Mouse (Mus musculus) heart, adult 18-20 months (tissue): ENCODE measurements around the gene Hist2h4. TPM values are rescaled to one million over a fixed set of nuclear protein-coding genes. Genes with fewer than 3 reads are reported as not detected.
"Not testable (repeated sequence)": the region's sequence is repeated elsewhere in the genome, so short reads cannot be mapped to it uniquely, and the experiment has no call there.

ENCODE experiments used
- DNase-seq, 2 experiments: peaks; one replicate each; pipeline ENCODE4 v3.0.0; 2021 to 2022; ENCODE audit warnings: mixed read lengths in 1 of 2
- total RNA-seq, 2 experiments: library from RNA; stranded (reverse); gene quantifications; 2 replicates each; pipeline ENCODE4 v1.2.3; 2021

Hist2h4 gene
- total RNA-seq, 2 experiments from 2014 or later, result 12.0 to 13.7 TPM

DNA sequence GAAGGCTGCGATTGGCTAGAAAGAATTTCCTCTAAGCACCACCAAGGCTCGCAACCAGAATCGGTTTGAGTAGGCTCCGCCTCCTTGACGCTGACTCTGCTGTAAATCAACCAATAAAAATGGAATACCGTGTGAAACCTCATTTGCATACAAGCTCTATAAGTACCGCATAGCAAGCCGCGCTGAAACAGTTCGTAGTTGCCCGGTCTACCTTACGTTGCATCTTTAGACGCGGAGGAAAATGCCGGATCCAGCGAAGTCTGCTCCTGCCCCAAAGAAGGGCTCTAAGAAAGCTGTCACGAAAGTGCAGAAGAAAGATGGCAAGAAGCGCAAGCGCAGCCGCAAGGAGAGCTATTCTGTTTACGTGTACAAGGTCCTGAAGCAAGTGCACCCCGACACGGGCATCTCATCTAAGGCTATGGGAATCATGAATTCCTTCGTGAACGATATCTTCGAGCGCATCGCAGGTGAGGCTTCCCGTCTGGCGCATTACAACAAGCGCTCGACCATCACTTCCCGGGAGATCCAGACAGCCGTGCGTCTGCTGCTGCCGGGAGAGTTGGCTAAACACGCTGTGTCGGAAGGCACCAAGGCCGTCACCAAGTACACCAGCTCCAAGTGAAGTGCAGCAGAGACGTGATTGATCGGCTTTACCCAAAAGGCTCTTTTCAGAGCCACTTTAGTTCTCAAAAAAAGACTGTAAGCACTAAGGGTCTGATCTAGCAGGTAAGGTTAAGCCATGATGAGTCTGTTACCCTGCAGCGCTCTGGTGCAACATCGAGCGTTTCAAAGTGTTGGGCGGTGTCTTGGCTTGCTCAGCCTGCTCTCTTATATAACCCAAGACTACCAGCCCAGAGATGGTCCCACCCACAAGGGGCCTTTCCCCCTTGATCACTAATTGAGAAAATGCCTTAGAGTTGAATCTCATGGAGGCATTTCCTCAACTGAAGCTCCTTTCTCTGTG is 6.7 kb upstream of the Hist2h4 start, which contains the start of gene Hist2h2bb:
Gene Hist2h2bb (plus strand): TSS at position 242 of the 964 bp plus-strand sequence.
- peak; percentile 94 to 97 for DNase-seq

DNA sequence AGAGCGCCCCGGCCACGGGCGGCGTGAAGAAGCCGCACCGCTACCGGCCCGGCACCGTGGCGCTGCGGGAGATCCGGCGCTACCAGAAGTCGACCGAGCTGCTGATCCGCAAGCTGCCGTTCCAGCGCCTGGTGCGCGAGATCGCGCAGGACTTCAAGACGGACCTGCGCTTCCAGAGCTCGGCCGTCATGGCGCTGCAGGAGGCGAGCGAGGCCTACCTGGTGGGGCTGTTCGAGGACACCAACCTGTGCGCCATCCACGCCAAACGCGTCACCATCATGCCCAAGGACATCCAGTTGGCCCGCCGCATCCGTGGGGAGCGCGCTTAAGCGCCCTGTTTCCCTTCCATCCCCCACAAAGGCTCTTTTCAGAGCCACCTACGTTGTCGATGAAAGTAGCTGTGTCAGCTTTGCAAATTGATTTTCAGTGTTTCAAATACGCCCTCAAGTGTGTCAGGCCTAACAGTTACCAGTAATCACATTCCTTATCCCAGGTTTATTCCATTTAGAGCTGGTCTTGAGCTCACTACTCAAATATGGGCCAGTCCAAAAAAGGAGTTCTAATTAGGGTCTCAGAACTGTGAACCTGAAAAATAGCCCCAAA is 5.8 kb upstream of the Hist2h4 start:
- DNase-seq, result not testable (repeated sequence)

DNA sequence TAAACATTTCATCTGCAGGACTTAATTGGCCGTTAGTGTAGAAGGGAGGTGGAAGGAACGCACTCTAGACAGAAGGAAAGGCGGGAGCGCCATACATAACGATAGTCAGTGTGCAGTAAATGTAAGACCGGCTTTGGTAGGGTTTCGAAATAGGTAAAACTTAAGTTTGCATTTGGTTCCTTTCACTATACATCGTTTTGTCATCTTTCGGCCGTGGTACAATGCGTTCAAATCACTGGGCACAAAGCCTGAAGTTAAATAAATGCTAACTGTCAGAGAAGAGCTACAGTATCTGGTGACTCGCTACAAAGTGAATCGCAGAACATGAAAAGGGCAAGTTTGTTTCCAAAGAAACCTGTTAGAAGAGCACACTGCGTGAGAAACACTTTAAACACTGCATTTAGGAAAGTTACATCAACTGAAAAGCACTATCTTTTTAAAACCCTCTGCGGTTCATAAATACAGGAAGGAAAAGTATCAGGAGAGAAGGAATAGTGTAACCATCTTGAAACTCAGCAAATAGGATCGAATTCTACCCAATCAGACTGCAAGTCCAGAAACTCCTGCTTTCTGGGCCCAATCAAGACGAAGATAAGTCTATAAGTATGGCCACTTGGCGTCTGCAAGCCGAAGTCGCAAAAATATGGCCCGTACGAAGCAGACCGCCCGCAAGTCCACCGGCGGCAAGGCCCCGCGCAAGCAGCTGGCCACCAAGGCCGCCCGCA is 5.1 kb upstream of the Hist2h4 start, which contains the start of gene Hist2h3b:
Gene Hist2h3b (plus strand): TSS at position 604 of the 725 bp plus-strand sequence.
- DNase-seq, result peak; percentile 85 to 89

DNA sequence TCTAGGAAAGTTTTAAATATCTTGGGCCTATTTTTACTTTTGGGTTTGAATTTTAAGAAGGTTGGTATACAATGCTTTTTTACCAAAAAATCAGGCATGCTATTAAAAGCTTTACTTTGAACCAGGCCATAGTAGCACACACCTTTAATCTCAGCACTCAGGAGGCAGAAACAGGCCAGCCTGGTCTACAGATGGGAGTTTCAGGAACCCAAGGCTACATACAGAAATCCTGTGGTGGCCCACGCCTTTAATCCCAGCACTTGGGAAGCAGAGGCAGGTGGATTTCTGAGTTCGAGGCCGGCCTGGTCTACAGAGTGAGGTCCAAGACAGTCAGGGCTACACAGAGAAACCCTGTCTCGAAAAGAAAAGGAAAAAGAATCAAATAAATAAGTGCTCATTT is 4.4 kb upstream of the Hist2h4 start:
- no peak for DNase-seq

DNA sequence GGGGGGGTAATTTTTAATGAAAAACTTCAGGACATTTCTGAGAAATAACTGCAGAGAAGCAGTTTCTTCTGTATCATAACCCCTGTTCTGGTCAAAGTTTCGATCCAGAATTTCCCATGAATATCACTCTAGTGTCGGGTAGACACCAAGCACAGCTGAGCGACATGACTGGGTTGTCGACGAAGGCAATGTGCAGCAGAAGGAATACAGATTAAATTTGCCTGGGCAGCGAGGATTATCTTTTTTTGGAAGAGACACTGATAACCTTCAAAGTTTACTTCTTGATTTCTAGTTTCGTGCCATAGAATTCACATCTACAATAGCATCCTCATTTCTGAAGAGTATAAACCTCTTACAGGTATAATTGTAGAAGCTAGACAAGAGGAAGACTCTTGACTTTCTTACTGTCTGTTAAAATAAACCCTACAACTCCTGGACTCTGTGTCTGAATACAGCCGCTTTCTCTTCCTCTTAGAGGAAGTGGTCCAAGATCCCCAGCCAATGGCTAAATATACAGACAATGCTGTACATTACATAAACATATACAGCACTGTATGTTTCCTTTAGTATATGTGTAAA is 3.1 kb upstream of the Hist2h4 start:
- DNase-seq, result no peak

DNA sequence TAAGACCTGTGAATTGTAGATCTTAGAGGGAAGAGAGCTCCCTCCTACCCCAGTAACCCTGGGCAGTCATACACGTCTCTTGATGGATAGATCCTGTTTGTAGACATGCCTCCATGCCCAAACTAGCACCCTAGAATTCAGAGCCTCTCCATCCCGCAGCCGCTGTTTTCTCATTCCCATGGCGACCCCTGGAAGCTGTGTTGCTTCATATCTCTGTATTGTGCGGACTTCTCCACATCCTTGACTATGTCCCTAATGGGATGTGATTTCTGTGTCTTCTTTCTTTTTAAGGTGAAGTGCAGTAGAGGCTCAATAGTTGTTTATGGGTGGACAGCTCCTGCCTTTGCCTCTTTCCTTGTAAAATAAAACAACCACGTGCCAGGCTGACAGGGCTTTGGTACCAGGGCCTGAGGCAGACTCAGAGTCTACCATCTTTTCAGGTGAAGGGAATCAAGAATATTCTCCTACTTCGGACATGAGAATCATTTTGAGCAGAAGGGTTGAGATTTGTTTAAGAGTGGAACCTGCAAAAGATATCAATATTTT is 1.4 kb upstream of the Hist2h4 start:
- peak in 1 of 2 experiments; percentile 38 for DNase-seq

DNA sequence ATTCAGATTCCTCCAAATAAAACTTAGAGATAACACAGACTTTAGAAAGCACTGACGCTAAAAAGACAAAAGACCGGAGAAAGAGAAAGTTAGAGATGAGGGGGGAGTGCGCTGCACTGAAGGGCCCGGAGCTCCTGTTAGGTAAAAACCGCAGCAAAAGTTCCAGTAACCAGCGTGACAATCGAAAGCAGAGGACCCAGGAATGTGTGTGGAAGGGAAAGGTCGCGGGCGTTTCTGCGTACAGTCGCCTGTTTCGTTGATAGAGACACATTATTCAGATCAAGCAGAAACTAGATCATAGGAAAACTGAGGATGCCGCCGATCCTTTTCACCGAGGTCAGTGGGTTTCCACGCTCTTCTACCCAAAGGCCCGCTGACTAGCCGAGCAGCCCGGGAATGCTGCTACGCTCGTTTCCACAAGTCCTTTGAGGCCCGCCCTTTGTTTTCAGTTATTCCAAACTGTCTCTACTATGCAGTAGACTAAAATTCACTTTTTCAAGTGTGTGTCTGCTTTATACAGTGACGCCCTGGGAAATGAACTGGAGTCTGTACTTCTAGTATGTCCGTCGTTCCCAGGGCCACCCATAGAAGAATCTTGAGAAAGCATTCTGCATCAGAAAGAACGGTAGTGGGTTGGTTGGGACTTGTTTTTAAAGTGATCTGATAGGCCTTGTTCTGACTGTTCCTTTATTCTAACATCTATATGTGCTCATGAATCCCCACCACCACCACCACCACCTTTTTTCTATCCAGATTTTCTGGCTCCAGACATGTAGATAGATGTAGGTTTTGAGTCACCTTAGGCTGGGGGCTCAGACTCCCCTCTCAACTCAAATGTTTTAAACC is 670 bp upstream of the Hist2h4 start:
- peak in 1 of 2 experiments; percentile 82 for DNase-seq

DNA sequence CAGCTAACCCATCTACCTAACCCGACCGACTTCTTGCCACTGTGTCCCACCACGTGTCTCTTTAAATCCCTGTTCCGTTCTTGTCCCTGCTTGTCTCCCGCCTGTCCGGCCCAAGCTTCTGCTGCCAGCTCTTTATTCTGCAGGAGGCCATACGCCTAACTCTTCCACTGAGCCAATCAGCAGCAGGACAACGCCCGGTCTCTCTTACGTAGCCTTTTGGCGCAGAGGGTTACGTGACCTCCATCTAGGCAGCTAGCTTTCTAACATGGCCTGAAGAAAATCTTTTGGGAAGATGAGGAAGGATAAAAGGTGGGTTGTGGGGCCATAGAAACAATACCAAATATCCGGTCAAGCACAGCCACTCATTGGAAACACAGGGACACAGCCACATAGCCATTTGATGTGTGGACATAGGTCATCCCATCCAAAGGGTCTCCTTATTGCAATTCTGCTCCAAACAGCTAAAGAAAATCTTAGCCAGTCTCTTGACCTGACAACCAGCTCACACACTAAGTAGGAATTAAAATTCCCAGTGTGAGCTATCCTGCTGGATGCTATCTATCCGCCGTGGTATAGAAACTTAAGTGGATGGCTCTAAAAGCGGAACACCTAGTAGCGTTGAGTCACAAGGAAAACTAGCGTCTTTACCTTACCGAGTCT is 765 bp downstream of the Hist2h4 start:
- DNase-seq, result peak; percentile 92 to 95

DNA sequence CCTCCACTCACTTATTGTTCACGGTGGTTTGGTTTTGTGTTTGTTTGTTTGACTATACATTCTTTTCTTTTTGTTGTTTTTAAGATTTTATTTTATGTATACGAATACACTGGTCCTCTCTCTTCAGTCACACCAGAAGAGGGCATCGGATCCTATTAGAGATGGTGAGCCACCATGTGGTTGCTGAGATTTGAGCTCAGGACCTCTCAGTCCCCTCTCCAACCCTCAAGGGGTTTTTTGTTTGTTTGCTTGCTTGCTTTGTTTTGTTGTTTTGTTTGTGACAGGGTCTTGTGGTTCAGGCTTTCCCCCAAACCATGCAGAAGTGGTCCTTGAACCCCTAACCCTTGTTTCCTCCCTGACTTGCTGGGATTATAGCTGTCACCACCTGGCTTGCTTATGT is 1.5 kb downstream of the Hist2h4 start:
- DNase-seq, result no peak

DNA sequence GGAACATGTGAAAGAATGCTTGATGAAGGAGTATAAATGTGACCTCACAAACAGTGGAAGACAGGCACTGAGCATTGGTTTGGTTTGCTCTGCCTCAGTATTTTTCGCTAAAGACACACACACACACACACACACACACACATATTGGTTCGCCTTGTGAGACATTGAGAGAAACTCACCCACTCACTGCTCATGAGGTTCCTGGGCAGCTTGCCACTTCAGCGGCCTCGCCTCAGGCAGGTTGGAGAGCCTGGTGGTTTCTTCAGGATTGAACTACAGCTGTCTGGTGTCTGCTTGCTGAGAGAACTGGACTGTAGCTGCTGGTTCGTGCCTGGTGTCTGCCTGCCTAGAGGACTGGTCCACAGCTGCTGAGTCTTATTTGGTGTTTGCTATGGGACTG is 2.9 kb downstream of the Hist2h4 start:
- DNase-seq, result no peak

DNA sequence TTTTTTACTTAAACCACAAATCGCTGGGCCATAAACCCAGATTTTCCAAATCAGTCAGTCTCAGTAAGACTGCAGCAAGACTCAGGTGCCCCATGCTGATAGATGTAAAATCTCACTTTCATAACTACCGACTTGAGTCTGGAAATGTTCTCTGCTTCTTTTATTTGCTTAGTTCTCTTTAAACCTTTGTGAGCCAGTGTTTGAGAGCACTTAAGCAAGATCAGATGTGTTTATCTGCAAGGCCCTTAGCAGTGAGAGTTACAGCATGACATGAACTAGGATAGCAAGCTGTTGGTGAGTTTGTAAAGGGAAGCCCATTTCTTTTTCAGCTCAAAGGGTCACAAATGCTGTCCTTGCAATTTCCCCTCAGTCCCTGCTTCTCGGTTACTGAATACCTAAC is 5.9 kb downstream of the Hist2h4 start:
- no peak for DNase-seq

DNA sequence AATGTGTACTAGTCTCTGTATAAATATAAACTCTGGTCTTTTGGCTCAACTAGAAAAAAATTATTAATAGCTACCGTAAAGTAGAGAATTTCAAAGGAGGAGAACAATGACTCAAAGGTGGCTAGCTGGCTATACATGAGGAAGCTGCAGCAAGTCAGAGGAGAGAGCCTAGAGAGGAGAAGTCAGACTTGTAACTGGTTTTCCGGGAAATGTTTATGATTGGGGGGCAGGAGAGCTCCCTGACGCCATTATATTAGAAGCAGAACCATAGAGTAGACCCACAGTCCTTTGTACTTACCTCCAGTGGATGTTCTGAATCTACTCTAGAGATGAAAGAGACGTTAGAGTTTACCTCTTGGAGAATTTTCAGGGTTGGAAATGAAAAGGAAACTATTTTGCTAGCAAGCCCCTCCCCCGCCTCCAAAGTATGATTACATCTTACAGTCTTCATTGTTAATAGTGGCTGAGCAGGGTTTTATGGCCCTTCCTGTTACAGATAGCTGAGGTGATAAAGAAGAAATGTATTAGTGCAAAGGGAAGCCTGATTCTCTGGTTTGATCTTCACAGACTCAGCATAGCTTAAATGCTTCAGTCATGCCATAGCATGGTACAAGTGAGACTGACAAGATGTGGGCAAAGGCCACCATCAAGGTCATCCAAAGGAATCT is 7.1 kb downstream of the Hist2h4 start:
- DNase-seq, result no peak

DNA sequence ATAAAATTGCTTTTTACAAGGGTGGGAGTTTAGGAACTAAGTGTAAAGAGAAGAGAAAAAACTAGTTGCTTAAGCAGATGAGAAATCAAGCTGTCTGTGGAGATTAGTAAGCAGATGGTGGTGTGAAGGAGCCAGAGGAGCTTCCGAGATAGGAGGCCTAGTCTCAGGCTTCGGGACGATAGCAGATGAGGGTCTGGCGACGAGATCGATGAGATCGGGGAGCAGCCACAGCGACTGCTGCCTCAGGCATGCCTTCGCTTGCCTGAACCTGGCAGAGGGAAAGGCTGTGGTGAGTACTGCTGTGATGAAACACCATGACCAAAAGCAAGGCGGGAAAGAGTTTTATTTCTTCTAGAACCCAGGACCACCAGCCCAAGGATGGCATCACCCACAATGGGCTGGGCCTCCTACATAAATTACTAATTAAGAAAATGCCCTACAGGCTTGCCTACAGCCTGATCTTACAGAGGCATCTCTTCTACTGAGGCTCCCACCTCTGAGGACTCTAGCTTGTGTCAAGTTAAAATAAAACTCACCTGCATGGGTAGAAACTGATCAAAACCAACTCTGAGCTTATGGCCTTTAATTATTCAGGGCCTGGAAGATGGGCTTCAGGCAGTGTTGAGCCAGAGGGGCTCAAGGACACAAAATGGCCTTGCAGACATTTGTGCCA is 8.3 kb downstream of the Hist2h4 start:
- no peak for DNase-seq

DNA sequence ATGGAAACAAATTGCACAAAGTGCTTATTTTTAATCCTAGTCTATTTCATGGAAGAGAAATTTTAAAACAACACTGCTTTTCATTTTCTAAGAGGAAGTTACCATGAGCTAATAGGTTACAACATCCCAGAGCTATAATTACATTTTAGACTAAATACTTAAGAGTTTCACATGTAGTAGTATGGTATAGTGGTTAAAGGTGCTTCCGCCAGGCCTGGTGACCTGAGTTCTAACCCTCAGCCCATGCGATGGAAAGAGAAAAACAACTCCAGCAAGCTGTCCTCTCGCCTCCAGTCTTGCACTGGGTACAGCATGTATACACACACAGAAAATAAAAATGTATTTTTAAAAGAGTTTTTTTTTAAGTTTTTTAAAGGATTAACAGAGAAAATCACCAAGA is 11.3 kb downstream of the Hist2h4 start:
- DNase-seq, result no peak

DNA sequence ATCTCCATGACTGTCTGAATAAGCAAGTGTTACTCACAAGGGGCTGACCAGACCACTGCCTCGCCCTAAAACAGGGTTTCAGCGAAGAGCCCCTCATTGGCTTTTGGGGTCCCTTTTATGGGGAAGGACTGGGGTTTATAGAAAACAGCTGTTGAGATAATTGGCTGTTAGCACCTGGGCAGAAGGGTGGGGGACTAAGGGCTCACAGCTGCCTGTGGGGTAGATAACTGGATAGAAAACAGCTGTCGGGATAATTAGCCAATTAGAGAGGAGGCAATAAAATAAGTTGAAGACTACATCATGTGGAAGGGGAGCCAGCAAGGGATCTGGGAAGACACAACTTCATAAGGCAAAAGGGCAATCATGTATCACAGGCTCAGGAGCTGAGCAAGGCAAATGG is 12.2 kb downstream of the Hist2h4 start:
- DNase-seq, result no peak

DNA sequence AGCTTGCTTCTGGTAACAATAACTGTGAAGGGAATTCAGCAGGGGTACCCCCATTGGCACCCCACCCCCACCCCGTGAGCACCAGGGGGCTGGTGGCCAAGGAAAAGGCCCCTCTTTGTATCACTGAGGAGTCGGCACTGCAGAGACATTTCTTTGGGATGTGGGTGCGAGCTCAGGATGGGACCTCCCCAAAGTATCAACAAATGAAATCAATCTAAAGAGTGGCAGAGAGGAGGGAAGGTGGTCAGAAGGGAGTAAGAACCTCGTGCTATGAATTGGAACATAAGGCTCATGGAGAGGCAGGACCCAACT is 14.1 kb downstream of the Hist2h4 start:
- no peak for DNase-seq

DNA sequence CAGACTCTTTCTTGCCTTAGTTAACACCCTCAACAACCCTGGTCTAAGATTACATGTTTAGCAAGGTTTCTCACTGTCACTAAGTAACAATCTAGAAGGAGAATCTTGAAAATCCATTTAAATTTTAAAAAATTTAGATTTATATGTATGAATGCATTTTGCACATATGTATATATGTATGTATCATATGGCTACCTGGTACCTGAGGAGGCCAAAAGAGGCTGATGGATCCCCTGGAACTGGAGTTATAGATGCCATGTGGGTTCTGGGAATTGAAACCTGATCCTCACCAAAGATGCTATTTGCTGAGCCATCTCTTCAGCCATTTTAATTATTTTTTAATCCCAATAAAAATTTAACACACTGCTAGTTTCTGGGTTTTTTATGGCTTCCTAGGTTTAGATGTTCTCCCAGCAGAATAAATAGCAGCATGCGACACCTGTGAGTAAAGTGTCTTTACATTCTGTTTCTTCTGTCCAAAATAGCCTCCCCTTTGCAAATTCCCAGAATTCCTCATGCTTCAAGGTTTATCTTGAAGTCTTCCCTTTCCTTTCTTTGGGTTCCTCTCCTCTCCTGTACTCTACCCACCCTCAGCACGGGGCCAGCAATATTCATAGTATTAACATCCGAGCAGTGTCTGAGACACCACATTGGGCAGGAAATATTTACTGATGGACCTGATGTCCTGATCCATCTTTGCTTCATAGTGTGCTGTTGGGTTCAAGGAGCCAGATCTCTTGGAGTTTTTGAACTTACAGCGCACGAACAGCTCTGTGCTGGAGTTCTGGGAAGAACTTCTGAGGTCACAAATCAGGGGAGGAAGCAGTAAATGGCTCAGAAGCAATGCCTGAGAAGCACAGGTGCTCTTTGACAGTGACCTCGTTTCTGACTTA is 14.7 kb downstream of the Hist2h4 start:
- no peak for DNase-seq

DNA sequence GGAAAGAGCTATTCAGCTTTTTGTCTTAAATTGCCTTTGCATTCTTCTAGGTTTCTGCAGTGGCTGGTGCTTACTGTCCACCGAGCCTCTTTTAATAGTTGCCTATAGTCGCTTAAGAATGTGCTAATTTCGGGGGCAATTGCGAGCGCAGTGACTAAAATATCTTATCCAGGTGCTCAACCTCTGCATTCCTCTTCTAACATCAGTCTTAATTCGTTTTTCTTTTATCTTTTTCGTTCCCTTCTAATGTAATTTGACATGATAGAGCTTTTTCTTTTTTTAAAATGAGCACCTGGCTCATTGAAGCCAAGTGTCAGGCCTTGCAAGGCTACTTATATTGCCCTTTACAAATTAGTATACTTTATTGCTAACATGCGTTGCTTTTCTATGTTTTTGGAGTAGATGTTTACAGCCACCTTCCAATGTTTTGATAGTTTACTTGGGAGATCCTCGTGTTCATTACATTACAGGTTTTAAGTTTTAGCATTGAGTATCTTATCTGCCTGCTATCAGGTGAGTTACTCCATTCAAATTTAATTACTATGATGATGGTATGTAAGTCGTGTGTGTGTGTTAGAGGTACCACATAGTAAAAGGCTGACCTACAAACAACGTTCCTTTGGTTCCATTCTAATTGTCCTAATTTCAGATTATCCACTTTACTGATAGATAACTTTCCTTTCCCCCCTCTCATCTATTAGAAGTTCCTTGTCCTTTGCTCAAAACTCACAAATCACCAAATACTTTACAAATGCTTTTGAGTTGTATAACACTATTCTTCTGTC is 15.6 kb downstream of the Hist2h4 start:
- DNase-seq, result no peak
